Mouse (Mus musculus): ENCODE measurements around the gene Nck2. TPM values are rescaled to one million over a fixed set of nuclear protein-coding genes. Genes with fewer than 3 reads are reported as not detected.

Nck2 gene
- polyA plus RNA-seq, 1 experiment from 2014 or later = 24.6 TPM

DNA sequence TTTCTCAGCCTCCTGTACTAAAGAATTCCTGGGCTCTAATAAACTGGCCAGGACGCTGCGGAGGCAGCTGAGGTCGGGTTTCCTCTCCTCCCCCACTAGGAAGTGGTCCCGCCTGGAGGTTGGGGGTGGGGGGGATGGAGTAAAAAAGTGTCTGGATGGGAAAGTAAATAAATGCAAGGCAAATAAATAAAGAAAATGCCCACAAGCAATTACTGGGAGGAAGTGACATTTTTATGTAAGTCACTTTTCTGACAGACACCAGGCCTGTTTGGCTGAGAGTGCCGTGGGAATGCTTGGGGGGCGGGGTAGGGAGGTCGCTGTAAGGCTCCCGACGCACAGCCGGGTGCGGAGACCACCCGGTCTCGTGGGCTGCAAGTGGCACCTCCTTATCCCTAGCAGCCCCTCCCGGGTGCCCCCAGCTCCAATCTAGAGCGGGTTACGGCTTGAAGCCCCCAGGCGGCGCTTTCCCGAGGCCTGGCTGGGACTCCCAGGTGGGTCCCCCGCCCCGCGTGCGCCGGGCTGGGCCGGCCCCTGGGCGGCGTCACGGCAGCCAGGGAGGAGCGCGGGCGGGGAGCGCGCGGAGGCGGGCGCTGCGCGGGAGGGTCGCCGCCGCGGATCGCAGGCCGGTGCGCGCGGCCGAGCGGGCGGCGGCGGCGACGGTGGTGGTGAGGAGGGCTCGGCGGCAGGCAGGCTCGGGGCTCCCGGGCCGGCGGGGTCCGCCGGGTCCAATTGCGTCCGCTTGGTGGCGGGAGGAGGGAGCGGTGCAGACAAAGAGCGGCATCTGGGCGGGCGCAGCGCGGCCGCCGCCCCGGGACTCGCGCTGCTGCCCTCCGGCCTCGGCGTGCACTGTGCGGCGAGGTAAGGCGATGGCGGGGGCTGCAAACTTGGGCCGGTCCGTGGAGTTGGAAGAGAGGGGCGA, 1.1 kb downstream of the Nck2 start:
- peak overlapping the region; percentile 97 for H3K4me2 ChIP-seq
- peak; percentile 95 for ATAC-seq (replicated peaks; ENCODE audit: insufficient number of reproducible peaks, low FRiP score, low TSS enrichment)
- peaks cover 26% of the 10 kb centered on the region for H3K4me1 ChIP-seq (ENCODE audit: control insufficient read depth, insufficient read depth, low read length)
- under 1% methylated on average over 77 of the region's 86 CpGs for WGBS (ENCODE audit: insufficient replicate concordance)
- H3K4me3 ChIP-seq (ENCODE audit: low read depth, low read length) = peak overlapping the region; percentile 84
- H3K9me3 ChIP-seq (replicated peaks; ENCODE audit: control insufficient read depth, low read length) = no peaks in the 10 kb centered on the region
- no peaks in the 10 kb centered on the region for H3K27me3 ChIP-seq (ENCODE audit: control insufficient read depth, insufficient read depth, low read length)
- H3K9ac ChIP-seq (ENCODE audit: low read depth, low read length) = peak overlapping the region; percentile 99
- no peaks in the 10 kb centered on the region for H3K36me3 ChIP-seq (ENCODE audit: control insufficient read depth, insufficient read depth, low read length)
- H3K27ac ChIP-seq (ENCODE audit: low read depth, low read length) = peak overlapping the region; percentile 94

DNA sequence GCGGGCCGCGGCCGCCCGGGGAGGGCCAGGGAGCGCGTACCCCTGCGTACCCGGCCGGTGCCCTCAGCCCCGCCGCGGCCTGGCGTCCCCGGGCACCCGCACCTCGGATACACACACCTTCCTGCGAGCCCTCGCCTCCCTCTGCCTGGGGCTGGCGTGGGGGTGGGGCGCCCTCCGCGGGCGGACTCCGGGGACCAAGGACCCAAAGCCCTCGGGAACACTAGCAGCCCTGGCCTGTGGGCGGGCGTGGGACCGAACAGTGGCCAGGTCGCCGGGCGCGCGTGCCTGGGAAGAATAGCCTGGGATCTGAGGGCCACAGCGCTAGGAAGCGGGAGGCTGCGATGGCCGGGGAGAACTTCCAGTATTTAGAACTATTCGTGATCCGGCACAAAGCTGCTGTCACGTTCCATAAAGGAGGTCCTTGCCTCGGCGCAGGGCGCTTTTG, 1.7 kb downstream of the Nck2 start:
- H3K27ac ChIP-seq (ENCODE audit: low read depth, low read length) = peak overlapping the region; percentile 94
- no peaks in the 10 kb centered on the region for H3K36me3 ChIP-seq (ENCODE audit: control insufficient read depth, insufficient read depth, low read length)
- H3K4me3 ChIP-seq (ENCODE audit: low read depth, low read length) = peak overlapping the region; percentile 84
- H3K4me2 ChIP-seq = peak overlapping the region; percentile 97
- peaks cover 33% of the 10 kb centered on the region for H3K4me1 ChIP-seq (ENCODE audit: control insufficient read depth, insufficient read depth, low read length)
- no peaks in the 10 kb centered on the region for H3K27me3 ChIP-seq (ENCODE audit: control insufficient read depth, insufficient read depth, low read length)
- ATAC-seq (replicated peaks; ENCODE audit: insufficient number of reproducible peaks, low FRiP score, low TSS enrichment) = peak; percentile 71
- 0% methylated on average over 40 of the region's 44 CpGs for WGBS (ENCODE audit: insufficient replicate concordance)
- peak overlapping the region; percentile 99 for H3K9ac ChIP-seq (ENCODE audit: low read depth, low read length)
- H3K9me3 ChIP-seq (replicated peaks; ENCODE audit: control insufficient read depth, low read length) = no peaks in the 10 kb centered on the region

DNA sequence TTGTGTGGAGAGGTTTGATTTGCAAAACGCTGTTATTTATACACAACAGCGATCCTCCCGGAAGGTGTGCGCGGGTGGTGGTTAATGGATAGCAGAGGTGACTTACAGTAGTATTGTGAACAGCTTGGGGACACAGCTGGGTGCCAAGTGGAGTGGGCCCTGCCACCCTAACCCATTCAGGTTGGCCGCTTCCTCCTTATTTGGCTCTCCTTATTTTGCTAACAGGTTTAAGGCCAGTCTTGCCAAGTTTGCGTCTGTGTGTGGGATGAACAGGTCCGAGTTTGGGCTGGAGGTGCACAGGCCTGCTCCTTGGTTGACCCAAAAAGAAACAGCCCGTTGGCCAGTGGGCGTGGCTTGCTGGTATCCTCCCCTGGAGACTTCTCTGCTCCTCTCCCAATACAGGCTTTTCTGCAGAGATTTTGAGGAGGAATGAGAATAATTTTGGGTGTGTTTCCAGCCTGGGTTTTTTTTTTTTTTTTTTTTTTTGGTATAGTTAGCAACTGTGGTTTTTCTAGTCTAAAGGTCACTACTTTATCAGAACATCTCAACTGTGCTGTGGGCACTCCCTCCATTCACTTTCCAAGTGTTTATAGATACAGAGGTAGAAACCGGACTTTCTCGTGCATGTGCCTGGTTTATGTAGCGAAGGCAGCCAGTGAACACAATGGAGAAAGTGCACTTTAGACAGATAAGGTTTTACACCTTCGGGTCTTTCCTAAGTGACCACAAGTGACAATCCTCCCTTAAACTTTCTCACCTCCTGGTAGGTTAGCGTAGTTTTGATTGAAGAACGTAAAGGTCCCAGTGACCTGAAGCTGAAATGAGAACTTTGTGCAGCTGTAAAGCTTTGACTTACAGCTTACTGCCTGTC, 2.6 kb downstream of the Nck2 start:
- WGBS (ENCODE audit: insufficient replicate concordance) = 11% methylated on average over 16 of the region's 16 CpGs
- ATAC-seq (replicated peaks; ENCODE audit: insufficient number of reproducible peaks, low FRiP score, low TSS enrichment) = no peak
- peak overlapping the region; percentile 84 for H3K4me3 ChIP-seq (ENCODE audit: low read depth, low read length)
- H3K9ac ChIP-seq (ENCODE audit: low read depth, low read length) = peak overlapping the region; percentile 99
- H3K9me3 ChIP-seq (replicated peaks; ENCODE audit: control insufficient read depth, low read length) = no peaks in the 10 kb centered on the region
- H3K4me2 ChIP-seq = peak overlapping the region; percentile 97
- no peaks in the 10 kb centered on the region for H3K36me3 ChIP-seq (ENCODE audit: control insufficient read depth, insufficient read depth, low read length)
- H3K27me3 ChIP-seq (ENCODE audit: control insufficient read depth, insufficient read depth, low read length) = no peaks in the 10 kb centered on the region
- H3K27ac ChIP-seq (ENCODE audit: low read depth, low read length) = peak overlapping the region; percentile 22; the same call in 1 of the 2 replicates
- H3K4me1 ChIP-seq (ENCODE audit: control insufficient read depth, insufficient read depth, low read length) = peaks cover 36% of the 10 kb centered on the region

DNA sequence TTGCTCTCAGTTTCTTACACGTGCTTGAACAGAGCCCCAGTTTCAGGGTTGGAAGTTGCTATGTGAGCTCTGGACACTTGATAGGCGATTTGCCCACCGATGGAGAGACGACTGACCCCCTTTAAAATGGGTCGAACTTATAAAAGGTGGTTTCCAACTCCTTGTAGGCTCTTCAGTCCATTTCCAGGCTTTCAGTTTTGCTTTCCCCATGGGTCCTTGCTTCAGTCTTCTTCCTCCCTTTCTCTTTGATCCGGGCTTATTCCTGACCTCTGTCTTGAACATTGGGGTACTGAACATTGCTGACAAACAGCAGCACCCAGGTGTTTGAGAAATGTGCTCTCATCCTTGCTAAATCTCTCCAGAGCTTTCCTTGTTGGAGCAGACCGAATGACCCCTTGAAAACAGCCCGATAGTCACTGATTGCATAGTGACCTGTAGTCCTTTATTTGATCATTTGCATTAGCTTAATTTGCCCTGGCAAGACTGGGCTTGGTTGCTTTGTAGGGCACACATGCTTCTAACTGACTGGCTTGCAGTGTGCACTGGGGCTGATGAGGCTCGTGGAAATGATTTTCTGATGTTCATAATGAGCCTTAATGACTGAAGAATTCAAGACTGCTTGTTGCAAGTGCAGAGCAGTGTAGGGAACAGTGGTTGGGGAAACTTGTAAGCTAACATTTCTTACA, 3.4 kb downstream of the Nck2 start:
- Histone ChIP-seq H3K36me3 (ENCODE audit: control insufficient read depth, insufficient read depth, low read length) (no peaks in the 10 kb centered on the region), H3K9ac (ENCODE audit: low read depth, low read length) (peak overlapping the region; percentile 99; the same call in 1 of the 2 replicates)

DNA sequence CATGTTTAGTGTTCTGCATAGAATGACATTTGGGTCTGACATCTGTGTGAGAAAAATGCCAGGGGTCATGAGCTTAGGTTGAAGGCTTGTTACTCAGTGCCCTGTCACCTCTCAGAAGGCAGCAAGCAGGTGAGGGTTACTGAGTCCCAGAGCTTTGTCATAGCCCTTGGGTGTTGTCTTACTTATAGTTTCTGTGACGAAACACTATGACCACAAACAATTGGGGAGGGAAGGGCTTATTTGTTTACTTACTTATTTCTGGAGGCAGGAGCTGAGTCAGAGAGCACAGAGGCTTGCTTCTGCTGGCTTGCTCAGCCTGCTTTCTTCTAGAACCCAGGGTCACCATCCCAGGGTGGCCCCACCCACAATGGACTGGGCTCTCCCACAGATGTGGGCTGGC, 6.4 kb downstream of the Nck2 start:
- WGBS (ENCODE audit: insufficient replicate concordance) = 70% methylated on average over 1 of the region's 1 CpGs
- no peak overlapping the region for H3K4me2 ChIP-seq
- peaks cover 39% of the 10 kb centered on the region for H3K4me1 ChIP-seq (ENCODE audit: control insufficient read depth, insufficient read depth, low read length)
- H3K9ac ChIP-seq (ENCODE audit: low read depth, low read length) = no peak overlapping the region
- no peak for ATAC-seq (replicated peaks; ENCODE audit: insufficient number of reproducible peaks, low FRiP score, low TSS enrichment)
- H3K27ac ChIP-seq (ENCODE audit: low read depth, low read length) = no peak overlapping the region
- H3K27me3 ChIP-seq (ENCODE audit: control insufficient read depth, insufficient read depth, low read length) = no peaks in the 10 kb centered on the region
- H3K36me3 ChIP-seq (ENCODE audit: control insufficient read depth, insufficient read depth, low read length) = no peaks in the 10 kb centered on the region
- no peak overlapping the region for H3K4me3 ChIP-seq (ENCODE audit: low read depth, low read length)
- no peaks in the 10 kb centered on the region for H3K9me3 ChIP-seq (replicated peaks; ENCODE audit: control insufficient read depth, low read length)

More for the DNA sequence above, 3.4 kb downstream of the Nck2 start:
- peak overlapping the region; percentile 97 for H3K4me2 ChIP-seq
- ATAC-seq (replicated peaks; ENCODE audit: insufficient number of reproducible peaks, low FRiP score, low TSS enrichment) = no peak
- peaks cover 36% of the 10 kb centered on the region for H3K4me1 ChIP-seq (ENCODE audit: control insufficient read depth, insufficient read depth, low read length)
- peak overlapping the region; percentile 84 for H3K4me3 ChIP-seq (ENCODE audit: low read depth, low read length)
- 58% methylated on average over 9 of the region's 9 CpGs for WGBS (ENCODE audit: insufficient replicate concordance)
- H3K27ac ChIP-seq (ENCODE audit: low read depth, low read length) = peak overlapping the region; percentile 22; the same call in 1 of the 2 replicates
- no peaks in the 10 kb centered on the region for H3K27me3 ChIP-seq (ENCODE audit: control insufficient read depth, insufficient read depth, low read length)
- no peaks in the 10 kb centered on the region for H3K9me3 ChIP-seq (replicated peaks; ENCODE audit: control insufficient read depth, low read length)

DNA sequence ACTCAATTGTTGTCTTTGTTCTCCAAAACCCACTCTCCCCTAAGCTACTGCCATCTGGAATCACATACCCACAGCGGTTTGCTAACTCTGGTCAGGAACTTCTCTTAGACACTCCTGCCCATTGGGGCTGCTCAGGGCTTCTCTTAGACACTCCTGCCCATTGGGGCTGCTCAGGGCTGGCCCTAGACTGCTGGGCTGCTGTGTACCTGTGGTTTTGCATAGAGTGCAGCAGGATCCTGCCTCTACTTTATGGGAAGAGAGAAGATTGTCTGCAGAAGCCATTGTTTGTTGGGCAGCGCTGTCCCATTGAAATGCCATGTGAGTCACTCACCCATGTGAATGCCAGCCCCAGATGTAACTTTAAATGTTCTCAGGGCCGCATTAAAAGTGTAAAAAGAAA, 9.3 kb downstream of the Nck2 start:
- no peak overlapping the region for H3K4me2 ChIP-seq
- 87% methylated on average over 3 of the region's 3 CpGs for WGBS (ENCODE audit: insufficient replicate concordance)

DNA sequence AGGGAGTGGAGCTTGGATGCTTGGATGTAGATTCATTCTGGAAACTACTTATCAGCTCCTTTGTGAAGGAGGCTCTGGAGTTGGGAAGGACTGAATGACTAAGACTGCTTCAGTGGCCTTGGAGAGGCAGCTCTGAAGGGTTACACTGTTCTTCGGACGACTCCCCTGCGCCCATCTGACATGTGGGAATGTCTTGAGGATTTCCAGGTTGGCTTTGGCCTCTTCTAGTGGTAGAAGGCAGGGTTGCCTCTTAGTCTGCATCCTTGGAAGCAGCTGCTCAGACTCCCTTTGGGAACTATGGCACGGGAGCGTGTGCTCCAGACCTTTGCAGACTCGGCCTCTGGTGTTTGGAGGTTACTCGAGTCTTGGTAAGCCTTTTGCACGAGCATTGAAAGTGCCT, 10.4 kb downstream of the Nck2 start:
- H3K36me3 ChIP-seq (ENCODE audit: control insufficient read depth, insufficient read depth, low read length) = no peaks in the 10 kb centered on the region
- H3K27me3 ChIP-seq (ENCODE audit: control insufficient read depth, insufficient read depth, low read length) = no peaks in the 10 kb centered on the region
- no peak overlapping the region for H3K27ac ChIP-seq (ENCODE audit: low read depth, low read length)
- peaks cover 24% of the 10 kb centered on the region for H3K4me1 ChIP-seq (ENCODE audit: control insufficient read depth, insufficient read depth, low read length)
- H3K4me2 ChIP-seq = no peak overlapping the region
- H3K9me3 ChIP-seq (replicated peaks; ENCODE audit: control insufficient read depth, low read length) = no peaks in the 10 kb centered on the region
- no peak overlapping the region for H3K4me3 ChIP-seq (ENCODE audit: low read depth, low read length)
- H3K9ac ChIP-seq (ENCODE audit: low read depth, low read length) = no peak overlapping the region
- 77% methylated on average over 8 of the region's 8 CpGs for WGBS (ENCODE audit: insufficient replicate concordance)
- no peak for ATAC-seq (replicated peaks; ENCODE audit: insufficient number of reproducible peaks, low FRiP score, low TSS enrichment)

More for the DNA sequence above, 9.3 kb downstream of the Nck2 start:
- Histone ChIP-seq H3K4me1 (ENCODE audit: control insufficient read depth, insufficient read depth, low read length) (peaks cover 28% of the 10 kb centered on the region), H3K9me3 (replicated peaks; ENCODE audit: control insufficient read depth, low read length) (no peaks in the 10 kb centered on the region), H3K4me3 (ENCODE audit: low read depth, low read length) (no peak overlapping the region), H3K27ac (ENCODE audit: low read depth, low read length) (no peak overlapping the region), H3K9ac (ENCODE audit: low read depth, low read length) (no peak overlapping the region), H3K27me3 (ENCODE audit: control insufficient read depth, insufficient read depth, low read length) (no peaks in the 10 kb centered on the region), H3K36me3 (ENCODE audit: control insufficient read depth, insufficient read depth, low read length) (no peaks in the 10 kb centered on the region)
- ATAC-seq (replicated peaks; ENCODE audit: insufficient number of reproducible peaks, low FRiP score, low TSS enrichment) = no peak

DNA sequence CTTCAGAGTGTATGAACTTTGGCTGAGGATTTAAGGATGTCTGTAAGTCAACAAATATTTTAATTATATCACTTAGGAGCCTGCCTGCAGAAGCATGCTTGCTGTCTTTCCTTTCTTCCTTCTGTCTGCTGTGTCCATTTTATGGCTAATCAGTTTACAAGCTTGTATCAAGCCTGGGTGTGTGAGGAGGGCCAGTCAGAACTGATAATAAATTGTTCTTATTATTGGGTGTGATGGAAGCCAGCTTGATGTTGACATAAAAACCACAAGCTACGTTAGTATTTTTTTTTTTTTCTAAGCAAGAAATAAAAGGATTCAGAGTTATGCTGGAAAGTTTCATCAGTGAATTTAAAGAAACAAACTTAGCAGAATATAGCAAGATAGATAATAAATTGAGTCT, 10.8 kb downstream of the Nck2 start:
- Histone ChIP-seq H3K9ac (ENCODE audit: low read depth, low read length) (no peak overlapping the region), H3K27ac (ENCODE audit: low read depth, low read length) (no peak overlapping the region), H3K4me2 (no peak overlapping the region), H3K27me3 (ENCODE audit: control insufficient read depth, insufficient read depth, low read length) (no peaks in the 10 kb centered on the region), H3K4me3 (ENCODE audit: low read depth, low read length) (no peak overlapping the region), H3K36me3 (ENCODE audit: control insufficient read depth, insufficient read depth, low read length) (no peaks in the 10 kb centered on the region), H3K9me3 (replicated peaks; ENCODE audit: control insufficient read depth, low read length) (no peaks in the 10 kb centered on the region), H3K4me1 (ENCODE audit: control insufficient read depth, insufficient read depth, low read length) (peaks cover 19% of the 10 kb centered on the region)
- no peak for ATAC-seq (replicated peaks; ENCODE audit: insufficient number of reproducible peaks, low FRiP score, low TSS enrichment)
- 57% methylated on average over 1 of the region's 1 CpGs for WGBS (ENCODE audit: insufficient replicate concordance)
